Mouse (Mus musculus): ENCODE data around the gene Tbc1d22a.

DNA sequence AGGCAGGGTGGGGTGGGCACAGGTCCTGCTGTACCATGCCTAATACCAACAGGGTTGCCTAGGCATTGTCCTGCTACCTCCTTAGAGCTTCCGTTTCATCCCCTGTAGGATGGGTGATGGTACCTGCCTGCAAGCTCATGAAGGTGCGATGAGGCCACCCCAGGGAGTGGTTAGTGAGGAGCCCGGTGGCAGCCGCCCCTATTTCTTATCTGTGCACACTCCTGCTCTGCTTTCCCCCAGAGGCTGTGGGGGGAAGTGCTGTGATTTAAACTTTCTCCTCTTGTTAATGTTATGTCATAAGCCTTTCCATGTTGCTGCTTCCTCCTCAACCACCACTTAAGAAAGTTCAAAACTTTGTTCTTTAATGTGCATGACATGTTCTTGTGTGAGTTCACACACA, 38.4 kb downstream of the Tbc1d22a start:
- TF ChIP-seq POLR2A (IDR thresholded peaks at IDR 0.05; ENCODE audit: low read depth, low read length) (no peak), CTCF (IDR thresholded peaks at IDR 0.05; ENCODE audit: extremely low read depth, insufficient read length, insufficient replicate concordance, low read depth, low read length) (no peak)
